Mouse (Mus musculus) kidney, postnatal 36 days (tissue): ENCODE measurements around the gene Coq2.

Experiments
- DNase-seq, 2 experiments: peaks; one replicate each; pipeline ENCODE4 v3.0.0; 2021 to 2022; ENCODE audit warnings: mixed read lengths in 2 of 2

Gene Coq2

GRCm38 (mm10) chr5:100658460-100658859 is 16.5 kb downstream of the Coq2 start:
- no peak for DNase-seq

DNA sequence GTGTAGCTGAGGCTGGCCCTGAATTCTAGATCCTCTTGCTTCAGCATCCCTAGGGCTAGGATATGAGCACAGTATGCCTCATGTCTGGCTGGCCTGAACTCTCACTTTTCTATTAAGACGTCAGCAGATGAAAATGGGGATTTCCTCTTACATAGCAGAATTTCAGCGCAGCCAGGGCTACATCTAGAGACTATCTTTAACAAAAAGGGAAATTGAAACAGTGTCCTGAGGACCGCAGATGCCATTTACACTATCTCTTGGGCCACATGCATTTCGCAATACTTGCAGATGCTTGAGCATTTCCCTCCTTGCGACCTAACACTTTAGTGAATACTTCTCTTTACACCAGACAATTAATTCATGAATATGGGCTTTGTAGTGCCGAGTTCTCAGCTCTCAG is 18.6 kb downstream of the Coq2 start:
- no peak for DNase-seq

GRCm38 (mm10) chr5:100652327-100652726 is 22.6 kb downstream of the Coq2 start:
- no peak for DNase-seq

DNA sequence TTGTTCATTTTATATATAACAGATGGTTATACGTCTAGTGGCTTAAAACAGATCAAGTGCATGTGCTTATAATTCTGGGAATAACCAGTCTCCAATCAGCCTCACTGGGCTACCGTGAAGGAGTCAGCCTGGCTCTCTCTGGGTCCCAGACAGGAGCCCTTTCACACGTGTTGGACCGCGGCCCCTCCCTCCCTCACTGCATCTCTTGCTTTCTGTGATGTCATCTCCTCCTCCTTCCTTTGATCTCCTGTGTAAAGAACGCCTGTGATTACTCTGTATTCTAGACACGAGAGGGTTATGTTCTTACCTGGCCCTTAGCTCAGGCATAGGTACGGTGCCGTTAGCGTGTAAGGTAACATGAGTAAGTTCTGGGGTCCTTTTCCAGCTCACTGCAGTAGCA is 23.5 kb downstream of the Coq2 start:
- DNase-seq: no peak

DNA sequence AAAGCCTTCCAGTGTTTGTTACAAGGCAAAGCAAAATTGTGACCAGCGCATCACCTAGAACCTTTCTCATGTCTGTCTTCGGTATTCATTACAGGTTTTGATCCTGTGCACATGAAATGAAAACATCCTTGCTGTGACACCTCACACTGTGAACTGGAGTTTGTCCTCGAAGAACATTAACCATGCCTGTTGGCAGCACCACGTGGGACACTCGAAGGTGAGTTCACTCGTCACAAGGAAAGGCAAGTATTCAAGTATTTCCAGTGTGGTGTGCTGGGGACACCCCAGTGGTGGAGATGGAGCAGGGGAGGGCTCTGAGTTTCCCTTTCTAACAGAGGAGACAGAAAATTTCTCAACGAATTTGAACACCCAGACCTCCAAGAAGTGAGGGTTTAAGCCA is 24.0 kb downstream of the Coq2 start:
- DNase-seq: peak in 1 of 2 experiments; percentile 44

- no peak for DNase-seq
Observed at GRCm38 (mm10) chr5:100648546-100648945, 26.4 kb downstream of the Coq2 start.

DNA sequence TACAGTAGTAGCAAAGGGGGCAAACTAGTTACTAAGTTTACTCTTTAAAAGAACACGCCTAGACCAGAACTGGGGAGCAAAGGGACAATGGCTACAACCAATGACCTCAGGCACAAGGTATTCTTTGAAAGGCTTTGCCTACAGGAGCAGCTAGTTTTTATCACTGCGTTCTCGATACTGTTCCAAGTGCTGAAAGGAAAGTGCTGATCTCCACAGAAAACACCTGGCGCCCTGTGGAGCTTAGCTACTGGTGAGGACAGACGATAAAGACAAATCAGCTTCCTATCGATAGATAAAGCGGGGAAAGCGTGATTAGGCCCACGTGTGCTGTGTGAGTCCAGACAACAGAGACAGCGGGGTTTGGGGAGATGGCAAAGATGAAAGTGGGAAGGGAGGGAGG is 26.9 kb downstream of the Coq2 start:
- DNase-seq: peak in 1 of 2 experiments; percentile 23

DNA sequence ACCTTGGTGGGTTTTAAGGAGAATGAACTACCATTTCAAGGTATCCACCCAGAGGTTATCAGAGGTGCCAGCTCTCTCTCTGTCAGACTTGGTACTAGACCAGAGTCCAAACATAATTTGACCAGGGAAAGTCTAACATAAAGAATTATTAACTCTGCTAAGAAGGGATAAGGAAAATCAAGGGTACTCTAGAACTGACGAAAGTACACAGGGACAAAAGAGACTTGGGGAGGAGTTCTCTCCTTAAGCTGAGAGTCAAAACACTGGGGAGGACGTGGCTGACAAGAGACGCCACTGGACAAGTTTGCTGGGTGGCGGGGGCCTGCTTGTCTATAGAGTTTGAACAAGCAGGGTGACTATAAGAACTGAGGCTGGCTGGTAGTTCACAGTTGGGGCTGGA is 28.4 kb downstream of the Coq2 start:
- no peak for DNase-seq

- peak; percentile 44 to 56 for DNase-seq
Observed at GRCm38 (mm10) chr5:100643991-100644535, 30.9 kb downstream of the Coq2 start.

GRCm38 (mm10) chr5:100643253-100643990 is 31.5 kb downstream of the Coq2 start:
- peak; percentile 39 to 76 for DNase-seq

DNA sequence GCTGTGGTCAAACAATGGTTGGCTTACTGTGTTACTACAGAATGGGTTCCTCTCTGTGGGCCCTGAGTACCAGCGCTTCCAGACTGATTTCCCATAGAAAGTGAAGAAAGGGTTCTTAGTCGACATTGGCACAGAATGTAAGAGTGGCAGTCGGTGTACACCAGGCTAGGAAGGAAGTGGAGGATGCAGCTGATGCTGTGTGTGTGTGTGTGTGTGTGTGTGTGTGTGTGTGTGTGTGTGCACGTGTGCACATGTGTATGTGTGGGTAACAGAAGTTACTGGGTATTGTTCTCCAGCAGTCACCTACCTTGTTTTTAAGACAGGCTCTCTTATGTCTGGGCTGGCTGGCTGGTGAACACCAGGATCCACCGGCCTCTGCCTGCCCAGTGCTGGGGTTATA is 32.6 kb downstream of the Coq2 start:
- DNase-seq: no peak

GRCm38 (mm10) chr5:100638483-100638882 is 36.5 kb downstream of the Coq2 start:
- no peak for DNase-seq

GRCm38 (mm10) chr5:100636794-100637544 is 38.0 kb downstream of the Coq2 start:
- DNase-seq: peak; percentile 64 to 65

GRCm38 (mm10) chr5:100635908-100636307 is 39.0 kb downstream of the Coq2 start:
- no peak for DNase-seq

- no peak for DNase-seq
Observed at GRCm38 (mm10) chr5:100634885-100635478, 40.0 kb downstream of the Coq2 start.

DNA sequence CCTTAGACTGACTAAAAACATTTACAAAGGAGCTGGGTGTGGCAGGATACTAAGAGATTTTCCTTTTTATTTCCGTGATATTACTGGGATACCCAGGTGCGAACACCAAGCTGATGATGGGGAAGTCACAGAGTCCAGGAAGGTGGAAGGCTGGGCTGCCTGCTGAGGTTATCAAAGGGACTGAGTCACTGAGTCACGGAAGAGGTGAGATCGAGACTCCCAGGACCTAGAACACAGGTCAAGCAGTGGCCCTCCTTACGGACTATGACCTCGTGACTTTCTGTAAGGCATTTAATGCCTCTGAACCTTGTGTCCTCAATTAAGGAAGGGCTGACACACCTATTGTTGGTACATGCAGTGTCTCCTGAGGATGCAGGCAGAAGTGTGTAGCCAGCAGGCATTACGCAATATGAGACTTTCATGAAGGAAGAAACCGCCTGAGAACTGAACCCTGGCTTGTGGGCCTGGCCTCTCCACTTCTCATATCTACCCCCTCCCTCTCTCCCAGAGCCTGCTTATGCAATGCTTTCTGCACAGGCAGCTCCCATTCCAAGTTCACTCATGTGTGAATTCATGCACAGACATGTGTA is 42.3 kb downstream of the Coq2 start:
- peak; percentile 68 to 88 for DNase-seq

GRCm38 (mm10) chr5:100628807-100629206 is 46.1 kb downstream of the Coq2 start:
- DNase-seq: no peak

GRCm38 (mm10) chr5:100626526-100626925 is 48.4 kb downstream of the Coq2 start:
- no peak for DNase-seq

- DNase-seq: no peak
Observed at GRCm38 (mm10) chr5:100624743-100625360, 50.1 kb downstream of the Coq2 start.

DNA sequence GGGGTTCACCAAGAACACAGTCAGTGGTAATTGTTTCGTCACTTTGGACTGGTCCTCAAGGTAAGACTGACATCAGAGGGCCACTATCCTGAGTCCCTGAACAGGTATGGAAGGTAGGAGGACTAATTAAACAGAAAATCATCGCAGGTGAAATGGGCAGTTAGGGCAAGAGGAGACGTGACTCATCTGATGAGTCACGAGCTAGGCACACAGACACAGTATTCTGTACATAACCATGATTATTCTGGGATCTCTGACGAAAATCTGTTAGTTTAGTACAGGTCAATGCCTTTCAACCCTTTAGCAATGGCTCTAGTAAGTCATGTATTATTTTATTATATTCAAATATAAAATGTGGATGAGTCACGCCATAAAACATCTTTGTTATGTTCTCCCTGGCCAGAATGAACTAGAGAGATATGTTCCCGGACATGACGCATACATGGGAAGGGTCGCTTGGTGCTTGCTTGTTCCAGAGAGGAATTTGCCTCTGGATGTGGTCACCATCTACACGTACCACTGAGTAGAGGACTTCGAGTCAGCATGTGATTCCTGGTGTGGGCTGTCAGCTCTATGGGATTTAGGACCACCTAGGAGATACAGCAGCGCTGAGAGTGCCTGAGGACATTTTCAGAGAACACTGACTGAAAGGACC is 52.3 kb downstream of the Coq2 start:
- no peak for DNase-seq

DNA sequence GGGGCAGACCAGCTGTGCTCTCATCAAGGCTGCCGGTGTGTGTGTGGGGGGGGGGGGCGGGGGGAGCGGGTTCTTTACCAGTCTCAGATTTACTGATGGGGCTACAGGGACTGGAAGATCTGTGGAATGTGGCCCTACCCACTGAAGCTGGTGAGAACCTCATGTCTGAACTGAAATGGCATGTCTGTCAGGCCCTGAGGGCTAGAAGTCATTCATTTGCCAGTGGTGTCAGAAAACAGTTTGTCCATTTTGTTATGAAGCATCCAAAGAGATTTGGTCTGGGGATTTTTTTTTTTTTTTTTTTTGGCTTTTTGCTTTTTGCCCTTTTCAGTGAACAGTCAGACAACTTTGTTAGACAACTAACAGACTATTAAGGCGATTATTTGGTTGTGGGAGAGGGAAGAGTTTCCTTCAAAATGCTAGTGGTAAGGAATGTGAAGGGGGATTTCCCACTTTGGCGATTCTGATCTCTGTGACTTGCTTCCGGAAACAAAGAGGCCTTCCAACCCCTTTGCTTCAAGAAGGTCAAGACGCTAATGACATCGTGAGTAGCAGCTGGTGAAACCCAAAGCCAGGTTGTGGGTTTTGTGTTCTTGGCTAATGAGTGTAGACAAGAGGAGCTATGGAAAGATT is 52.9 kb downstream of the Coq2 start:
- no peak for DNase-seq

- DNase-seq: no peak
Observed at GRCm38 (mm10) chr5:100620952-100621351, 54.0 kb downstream of the Coq2 start.
